Mouse (Mus musculus): ENCODE measurements around the gene Kcnip1. TPM values are rescaled to one million over a fixed set of nuclear protein-coding genes. Genes with fewer than 3 reads are reported as not detected.

Kcnip1 gene
- 10 to 100 TPM; 20.4 to 21.2 TPM for total RNA-seq (2021)
- long read RNA-seq, experiment 1, transcript Kcnip1-201 (8 exons, 1,749 nt), result major isoform, 13 of 19 reads
- long read RNA-seq, experiment 1, transcript Kcnip1-203 (9 exons, 1,840 nt), result minor isoform, 5 of 19 reads
- long read RNA-seq, experiment 1, partial matches to known transcripts, result 0 of 19 reads
- long read RNA-seq, experiment 1, other reads (novel, unspliced or antisense), result 1 of 19 reads
- long read RNA-seq, experiment 2, transcript Kcnip1-201 (8 exons, 1,749 nt), result major isoform, 19 of 26 reads
- long read RNA-seq, experiment 2, partial matches to known transcripts, result 1 of 26 reads
- long read RNA-seq, experiment 2, other reads (novel, unspliced or antisense), result 4 of 26 reads

- Histone ChIP-seq H3K27ac (no peak within 1 kb of the TSS), H3K4me3 (peak within 1 kb of the TSS; percentile 27; the same call in 1 of the 2 replicates)
- TF ChIP-seq CTCF (conservative IDR thresholded peaks at IDR 0.05), result no peak
- no peak for DNase-seq (ENCODE audit: low spot score in 2 of 2)
Measured at GRCm38 (mm10) chr11:33992938-33993337, at the start of gene Kcnip1. Gene Kcnip1 (minus strand): TSS chr11:33993152.

- no peak overlapping the region for H3K4me3 ChIP-seq
- H3K27ac ChIP-seq, result no peak overlapping the region
- TF ChIP-seq CTCF (conservative IDR thresholded peaks at IDR 0.05), result no peak
- no peak for DNase-seq (ENCODE audit: low spot score in 2 of 2)
Measured at GRCm38 (mm10) chr11:34040061-34040460, 47.1 kb upstream of the Kcnip1 start.

GRCm38 (mm10) chr11:34035909-34036658 lies 43.1 kb upstream of the Kcnip1 start:
- no peak overlapping the region for H3K4me3 ChIP-seq
- TF ChIP-seq CTCF (conservative IDR thresholded peaks at IDR 0.05), result no peak
- DNase-seq (ENCODE audit: low spot score in 2 of 2), result no peak

GRCm38 (mm10) chr11:34034794-34035193 lies 41.8 kb upstream of the Kcnip1 start:
- H3K4me3 ChIP-seq, result no peak overlapping the region
- no peak for TF ChIP-seq CTCF (conservative IDR thresholded peaks at IDR 0.05)
- no peak for DNase-seq (ENCODE audit: low spot score in 2 of 2)
- no peak overlapping the region for H3K27ac ChIP-seq

More at GRCm38 (mm10) chr11:34035909-34036658, 43.1 kb upstream of the Kcnip1 start:
- H3K27ac ChIP-seq, result no peak overlapping the region

GRCm38 (mm10) chr11:34034008-34034505 lies 41.1 kb upstream of the Kcnip1 start:
- Histone ChIP-seq H3K27ac (no peak overlapping the region), H3K4me3 (no peak overlapping the region)
- TF ChIP-seq CTCF (conservative IDR thresholded peaks at IDR 0.05), result no peak
- no peak for DNase-seq (ENCODE audit: low spot score in 2 of 2)

GRCm38 (mm10) chr11:34031015-34031805 lies 38.3 kb upstream of the Kcnip1 start:
- no peak overlapping the region for H3K27ac ChIP-seq
- DNase-seq (ENCODE audit: low spot score in 2 of 2), result peak in 1 of 2 experiments; percentile 12
- no peak for TF ChIP-seq CTCF (conservative IDR thresholded peaks at IDR 0.05)
- H3K4me3 ChIP-seq, result no peak overlapping the region

GRCm38 (mm10) chr11:34029658-34030057 lies 36.7 kb upstream of the Kcnip1 start:
- TF ChIP-seq CTCF (conservative IDR thresholded peaks at IDR 0.05), result no peak
- Histone ChIP-seq H3K4me3 (no peak overlapping the region), H3K27ac (no peak overlapping the region)
- no peak for DNase-seq (ENCODE audit: low spot score in 2 of 2)

GRCm38 (mm10) chr11:34025091-34025490 lies 32.1 kb upstream of the Kcnip1 start:
- Histone ChIP-seq H3K27ac (no peak overlapping the region), H3K4me3 (no peak overlapping the region)
- no peak for DNase-seq (ENCODE audit: low spot score in 2 of 2)
- no peak for TF ChIP-seq CTCF (conservative IDR thresholded peaks at IDR 0.05)

- no peak overlapping the region for H3K4me3 ChIP-seq
- no peak overlapping the region for H3K27ac ChIP-seq
- no peak for TF ChIP-seq CTCF (conservative IDR thresholded peaks at IDR 0.05)
- DNase-seq (ENCODE audit: low spot score in 2 of 2), result no peak
Measured at GRCm38 (mm10) chr11:34012007-34012652, 19.2 kb upstream of the Kcnip1 start.

GRCm38 (mm10) chr11:34010859-34011172 lies 17.9 kb upstream of the Kcnip1 start:
- Histone ChIP-seq H3K4me3 (no peak overlapping the region), H3K27ac (no peak overlapping the region)
- TF ChIP-seq CTCF (conservative IDR thresholded peaks at IDR 0.05), result no peak
- peak in 1 of 2 experiments; percentile 8 for DNase-seq (ENCODE audit: low spot score in 2 of 2)

GRCm38 (mm10) chr11:34010133-34010858 lies 17.3 kb upstream of the Kcnip1 start:
- Histone ChIP-seq H3K4me3 (no peak overlapping the region), H3K27ac (no peak overlapping the region)
- TF ChIP-seq CTCF (conservative IDR thresholded peaks at IDR 0.05), result no peak
- DNase-seq (ENCODE audit: low spot score in 2 of 2), result no peak

Measured in layer of hippocampus, adult 2 months (tissue).